In genomic region chr12:25304820-25305511, GRCm38 (mm10) we compare ENCODE assay signal across 15 mouse cellular contexts.
DNase-seq lines count a peak whose midpoint lies in the region; ATAC-seq lines count a peak whose summit lies in the region.
"Had no signal": no experiment of that assay in that cellular context is flagged by ENCODE, and none has a peak within 500 bp of the region (broad histone marks: within the 10 kb centered on the region; RNA-seq: fewer than 3 reads in every experiment).

No protein-coding gene starts in this region.

- H3K27me3 ChIP-seq in hindbrain, embryonic 10.5 days (ENCODE audit: insufficient read depth, poor library complexity, severe bottlenecking) = no peaks in the 10 kb centered on the region
- no peaks in the 10 kb centered on the region for H3K27me3 ChIP-seq in hindbrain, embryonic 16.5 days (replicated peaks; ENCODE audit: control insufficient read depth, insufficient read depth, low read length)
- no peaks in the 10 kb centered on the region for H3K27me3 ChIP-seq in embryonic facial prominence, embryonic 10.5 days (replicated peaks; ENCODE audit: low read depth, poor library complexity, severe bottlenecking)
- no peaks in the 10 kb centered on the region for H3K27me3 ChIP-seq in hindbrain, embryonic 14.5 days (ENCODE audit: control insufficient read depth, insufficient read depth, low read length)
- H3K27me3 ChIP-seq in midbrain, embryonic 16.5 days (ENCODE audit: control insufficient read depth, insufficient read depth, low read depth, low read length) = no peaks in the 10 kb centered on the region
- H3K27me3 ChIP-seq: heart, embryonic 15.5 days had no signal

- WGBS in hindbrain, embryonic 10.5 days = 51% methylated on average over 6 of the region's 6 CpGs
- 32% methylated on average over 6 of the region's 6 CpGs for WGBS in hindbrain, embryonic 16.5 days
- 61% methylated on average over 6 of the region's 6 CpGs for WGBS in embryonic facial prominence, embryonic 10.5 days
- WGBS in hindbrain, embryonic 14.5 days = 26% methylated on average over 6 of the region's 6 CpGs
- WGBS in midbrain, embryonic 16.5 days = 21% methylated on average over 6 of the region's 6 CpGs

- no peak overlapping the region for H3K9ac ChIP-seq in hindbrain, embryonic 16.5 days (ENCODE audit: low read depth, low read length)
- H3K9ac ChIP-seq in hindbrain, embryonic 14.5 days = no peak overlapping the region
- H3K9ac ChIP-seq in midbrain, embryonic 16.5 days (ENCODE audit: low read depth, low read length) = no peak overlapping the region
- H3K9ac ChIP-seq: heart, embryonic 15.5 days; liver, embryonic 14.5 days had no signal

- no peak; the same call in 1 of the 2 replicates for ATAC-seq in hindbrain, embryonic 16.5 days
- ATAC-seq in hindbrain, embryonic 14.5 days (ENCODE audit: low FRiP score) = peak; percentile 71; the same call in 1 of the 2 replicates
- peak; percentile 62 for ATAC-seq in midbrain, embryonic 16.5 days

- H3K36me3 ChIP-seq in hindbrain, embryonic 10.5 days = no peaks in the 10 kb centered on the region
- no peaks in the 10 kb centered on the region for H3K36me3 ChIP-seq in hindbrain, embryonic 16.5 days (ENCODE audit: control insufficient read depth, insufficient read depth, low read length)
- no peaks in the 10 kb centered on the region for H3K36me3 ChIP-seq in embryonic facial prominence, embryonic 10.5 days (replicated peaks)
- no peaks in the 10 kb centered on the region for H3K36me3 ChIP-seq in hindbrain, embryonic 14.5 days (replicated peaks; ENCODE audit: control insufficient read depth, insufficient read depth)
- H3K36me3 ChIP-seq in midbrain, embryonic 16.5 days (ENCODE audit: control insufficient read depth, insufficient read depth, low read length) = no peaks in the 10 kb centered on the region
- H3K36me3 ChIP-seq: heart, embryonic 15.5 days had no signal

- peaks cover 24% of the 10 kb centered on the region for H3K4me1 ChIP-seq in hindbrain, embryonic 10.5 days (replicated peaks)
- H3K4me1 ChIP-seq in hindbrain, embryonic 16.5 days (ENCODE audit: control insufficient read depth, insufficient read depth, low read depth, low read length) = peaks cover 9% of the 10 kb centered on the region; the same call in 1 of the 2 replicates
- peaks cover 30% of the 10 kb centered on the region for H3K4me1 ChIP-seq in embryonic facial prominence, embryonic 10.5 days
- H3K4me1 ChIP-seq in hindbrain, embryonic 14.5 days (replicated peaks; ENCODE audit: control insufficient read depth, insufficient read depth, low read length) = no peaks in the 10 kb centered on the region
- H3K4me1 ChIP-seq in midbrain, embryonic 16.5 days (ENCODE audit: control insufficient read depth, insufficient read depth, low read length) = no peaks in the 10 kb centered on the region

- DNase-seq in hindbrain, embryonic 10.5 days (ENCODE audit: low spot score) = peak; percentile 54
- DNase-seq in embryonic facial prominence, embryonic 10.5 days (ENCODE audit: low spot score) = peak; percentile 19
- no peak for DNase-seq in hindbrain, embryonic 14.5 days (ENCODE audit: low spot score)
- no peak for DNase-seq in thymus, postnatal 14 days
- no peak for DNase-seq in cerebellum, adult 11-12 months
- DNase-seq in layer of hippocampus, adult 9-10 months (ENCODE audit: low spot score) = no peak
- DNase-seq: cerebellum, adult 18-20 months; gastrocnemius, postnatal 36 days; kidney, postnatal 10 days; lung, postnatal 10 days; right cerebral cortex, postnatal 25 days had no signal

- no peak overlapping the region for H3K4me2 ChIP-seq in hindbrain, embryonic 16.5 days (ENCODE audit: low read length)
- no peak overlapping the region for H3K4me2 ChIP-seq in hindbrain, embryonic 14.5 days (replicated peaks)
- no peak overlapping the region for H3K4me2 ChIP-seq in midbrain, embryonic 16.5 days (ENCODE audit: low read length)
- H3K4me2 ChIP-seq: heart, embryonic 15.5 days had no signal

- H3K4me3 ChIP-seq in hindbrain, embryonic 10.5 days = no peak overlapping the region
- H3K4me3 ChIP-seq in hindbrain, embryonic 16.5 days (ENCODE audit: low read length) = no peak overlapping the region
- H3K4me3 ChIP-seq in embryonic facial prominence, embryonic 10.5 days = no peak overlapping the region
- no peak overlapping the region for H3K4me3 ChIP-seq in hindbrain, embryonic 14.5 days (replicated peaks; ENCODE audit: low read length)
- no peak overlapping the region for H3K4me3 ChIP-seq in midbrain, embryonic 16.5 days (ENCODE audit: low read depth, low read length)
- H3K4me3 ChIP-seq: heart, embryonic 15.5 days had no signal

- H3K27ac ChIP-seq in hindbrain, embryonic 10.5 days = peak overlapping the region; percentile 77
- no peak overlapping the region for H3K27ac ChIP-seq in hindbrain, embryonic 16.5 days (ENCODE audit: low read depth, low read length)
- H3K27ac ChIP-seq in embryonic facial prominence, embryonic 10.5 days (replicated peaks) = peak overlapping the region; percentile 30; the same call in 1 of the 2 replicates
- H3K27ac ChIP-seq in hindbrain, embryonic 14.5 days = 0 out of 2 replicates have a peak overlapping the region, but pooled peaks have one; percentile 12
- no peak overlapping the region for H3K27ac ChIP-seq in midbrain, embryonic 16.5 days (ENCODE audit: low read length)
- H3K27ac ChIP-seq: heart, embryonic 15.5 days; liver, embryonic 14.5 days had no signal

- no peaks in the 10 kb centered on the region for H3K9me3 ChIP-seq in hindbrain, embryonic 10.5 days
- no peaks in the 10 kb centered on the region for H3K9me3 ChIP-seq in hindbrain, embryonic 16.5 days (ENCODE audit: control insufficient read depth, low read length)
- no peaks in the 10 kb centered on the region for H3K9me3 ChIP-seq in embryonic facial prominence, embryonic 10.5 days
- no peaks in the 10 kb centered on the region for H3K9me3 ChIP-seq in hindbrain, embryonic 14.5 days (ENCODE audit: control insufficient read depth, low read length)
- no peaks in the 10 kb centered on the region for H3K9me3 ChIP-seq in midbrain, embryonic 16.5 days (replicated peaks; ENCODE audit: control insufficient read depth, low read length, poor library complexity, severe bottlenecking)
- H3K9me3 ChIP-seq: heart, embryonic 15.5 days had no signal

Comparison
In these comparisons a context has a peak if more than half of its experiments do, and no peak if none do; other contexts are left out.
1. DNase-seq: peak in hindbrain, embryonic 10.5 days (single experiment) and embryonic facial prominence, embryonic 10.5 days (single experiment); none in hindbrain, embryonic 14.5 days (single experiment), thymus, postnatal 14 days (single experiment), cerebellum, adult 11-12 months (single experiment) and layer of hippocampus, adult 9-10 months (single experiment).
2. H3K27ac ChIP-seq: peak in hindbrain, embryonic 10.5 days (single experiment), embryonic facial prominence, embryonic 10.5 days (single experiment) and hindbrain, embryonic 14.5 days (single experiment); none in hindbrain, embryonic 16.5 days (single experiment) and midbrain, embryonic 16.5 days (single experiment).